Mouse (Mus musculus) CH12.LX (cell line): ENCODE measurements at regions not wholly inside any gene's neighbourhood (a gene's known extent, or its start where the extent isn't known, plus 50 kb on each side); places are given as distances from the start of the nearest gene placed in this dataset.

ENCODE experiments used
- DNase-seq: peaks from one replicate; pipeline ENCODE4 v3.0.0-alpha.2; 2013; ENCODE audit errors: extremely low read depth
- H3K27ac ChIP-seq: 2 replicates; pipeline ENCODE4 v1.5.1; 2012; ENCODE audit warnings: low read depth, mild to moderate bottlenecking, control low read depth, moderate library complexity; ENCODE audit not compliant: insufficient read depth
- H3K27me3 ChIP-seq: replicated peaks from 2 replicates; pipeline ENCODE3; 2012; ENCODE audit warnings: inconsistent platforms
- H3K36me3 ChIP-seq, 2 experiments: replicated peaks in 1 of 2; 2 replicates each; pipeline versions ENCODE3 to v1.6.1; 2012; ENCODE audit warnings: inconsistent platforms in 1 of 2, low read length in 1 of 2, mild to moderate bottlenecking in 1 of 2, mixed read lengths in 1 of 2, moderate library complexity in 1 of 2; ENCODE audit not compliant: control insufficient read depth in 1 of 2, insufficient read depth in 1 of 2
- H3K4me1 ChIP-seq, 2 experiments: 2 replicates each; pipeline ENCODE4 v1.6.1; 2012; ENCODE audit warnings: inconsistent platforms in 1 of 2, moderate library complexity in 1 of 2; ENCODE audit not compliant: insufficient read depth in 2 of 2, control insufficient read depth in 1 of 2
- H3K4me2 ChIP-seq: 2 replicates; pipeline ENCODE4 v1.6.1; 2012; ENCODE audit warnings: low read depth, mild to moderate bottlenecking, control low read depth; ENCODE audit not compliant: poor library complexity, insufficient read depth, severe bottlenecking
- H3K4me3 ChIP-seq, 3 experiments: fragments of 150-350 bp in 1 of 3; sonication (generic) in 1 of 3; replicated peaks in 1 of 3; 2 replicates each; pipeline versions ENCODE3 to v1.5.1; 2011 to 2012; ENCODE audit warnings: low read depth in 2 of 3, low read length in 2 of 3, mild to moderate bottlenecking in 2 of 3, moderate library complexity in 2 of 3, control low read depth in 1 of 3, improper control_type of control experiment in 1 of 3, inconsistent platforms in 1 of 3, mixed read lengths in 1 of 3; ENCODE audit not compliant: poor library complexity in 1 of 3
- H3K79me2 ChIP-seq: replicated peaks from 2 replicates; pipeline ENCODE4 v1.6.1; 2012; ENCODE audit warnings: mild to moderate bottlenecking, moderate library complexity; ENCODE audit not compliant: control insufficient read depth, poor library complexity, insufficient read depth, severe bottlenecking; ENCODE audit errors: extremely low read depth
- H3K9ac ChIP-seq: 2 replicates; pipeline ENCODE4 v1.6.1; 2012; ENCODE audit warnings: low read depth, mild to moderate bottlenecking, control low read depth, moderate library complexity; ENCODE audit not compliant: insufficient read depth
- H3K9me3 ChIP-seq: replicated peaks from 2 replicates; pipeline ENCODE3; 2012; ENCODE audit warnings: low read length, inconsistent platforms, mixed read lengths
- BHLHE40 ChIP-seq: IDR thresholded peaks from 2 replicates; pipeline ENCODE4 v1.6.1; 2011; ENCODE audit warnings: mild to moderate bottlenecking, low read depth, low read length, improper control_type of control experiment
- E2F4 ChIP-seq: IDR thresholded peaks from 2 replicates; pipeline ENCODE4 v1.6.1; 2011; ENCODE audit warnings: low read depth, low read length, improper control_type of control experiment; ENCODE audit not compliant: insufficient replicate concordance
- EP300 ChIP-seq: IDR thresholded peaks from 2 replicates; pipeline ENCODE4 v1.6.1; 2011; ENCODE audit warnings: low read length, improper control_type of control experiment
- GABPA ChIP-seq: IDR thresholded peaks from 2 replicates; pipeline ENCODE4 v1.6.1; 2012; ENCODE audit warnings: low read depth, low read length, improper control_type of control experiment, inconsistent platforms; ENCODE audit not compliant: insufficient replicate concordance
- IRF4 ChIP-seq: IDR thresholded peaks from 2 replicates; pipeline ENCODE4 v1.6.1; 2014; ENCODE audit warnings: low read depth, mild to moderate bottlenecking, inconsistent platforms, low read length, improper control_type of control experiment
- JUND ChIP-seq: conservative IDR thresholded peaks from 2 replicates; pipeline ENCODE4 v1.6.1; 2011; ENCODE audit warnings: low read depth, low read length, improper control_type of control experiment
- MAFK ChIP-seq: IDR thresholded peaks from 2 replicates; pipeline ENCODE4 v1.6.1; 2011; ENCODE audit warnings: low read length, improper control_type of control experiment; ENCODE audit not compliant: insufficient replicate concordance
- MAZ ChIP-seq: IDR thresholded peaks from 2 replicates; pipeline ENCODE4 v1.6.1; 2012; ENCODE audit warnings: low read depth, mild to moderate bottlenecking, inconsistent platforms, low read length, improper control_type of control experiment, moderate library complexity
- MEF2A ChIP-seq: IDR thresholded peaks from 2 replicates; pipeline ENCODE4 v1.6.1; 2014; ENCODE audit warnings: low read depth, mild to moderate bottlenecking, inconsistent platforms, low read length, improper control_type of control experiment, borderline replicate concordance
- PAX5 ChIP-seq: IDR thresholded peaks from 2 replicates; pipeline ENCODE4 v1.6.1; 2012; ENCODE audit warnings: low read length, inconsistent platforms, mixed read lengths
- SIN3A ChIP-seq: IDR thresholded peaks from 2 replicates; pipeline ENCODE4 v1.6.1; 2012; ENCODE audit warnings: low read length, improper control_type of control experiment, inconsistent platforms
- SMC3 ChIP-seq: IDR thresholded peaks from 2 replicates; pipeline ENCODE4 v1.6.1; 2011; ENCODE audit warnings: low read depth, low read length, improper control_type of control experiment
- TBP ChIP-seq: conservative IDR thresholded peaks from 2 replicates; pipeline ENCODE4 v1.6.1; 2011; ENCODE audit warnings: low read depth, low read length, improper control_type of control experiment
- TCF12 ChIP-seq: IDR thresholded peaks from 2 replicates; pipeline ENCODE4 v1.6.1; 2014; ENCODE audit warnings: low read depth, mild to moderate bottlenecking, inconsistent platforms, low read length, improper control_type of control experiment
- USF2 ChIP-seq: conservative IDR thresholded peaks from 2 replicates; pipeline ENCODE4 v1.6.1; 2011; ENCODE audit warnings: low read depth, low read length, improper control_type of control experiment
- ZC3H11A ChIP-seq: IDR thresholded peaks from 2 replicates; pipeline ENCODE4 v1.6.1; 2012; ENCODE audit warnings: low read depth, mild to moderate bottlenecking, inconsistent platforms, low read length, improper control_type of control experiment
- dilution Hi-C: fragments of 300-500 bp; cut with MboI; formaldehyde crosslinking; loops from 2 replicates; pipeline ENCODE4 v1.14.3; 2020; ENCODE audit warnings: low sequenced_read_pairs; ENCODE audit not compliant: extremely low pct_unique_long_range_greater_than_20kb, extremely low pct_ligation_motif_present
- in situ Hi-C: fragments of 300-500 bp; cut with MboI; formaldehyde crosslinking; loops from 3 replicates; pipeline ENCODE4 v1.14.3; 2019; ENCODE audit warnings: low sequenced_read_pairs, low pct_ligation_motif_present, low pct_unique_long_range_greater_than_20kb, mixed read lengths

DNA sequence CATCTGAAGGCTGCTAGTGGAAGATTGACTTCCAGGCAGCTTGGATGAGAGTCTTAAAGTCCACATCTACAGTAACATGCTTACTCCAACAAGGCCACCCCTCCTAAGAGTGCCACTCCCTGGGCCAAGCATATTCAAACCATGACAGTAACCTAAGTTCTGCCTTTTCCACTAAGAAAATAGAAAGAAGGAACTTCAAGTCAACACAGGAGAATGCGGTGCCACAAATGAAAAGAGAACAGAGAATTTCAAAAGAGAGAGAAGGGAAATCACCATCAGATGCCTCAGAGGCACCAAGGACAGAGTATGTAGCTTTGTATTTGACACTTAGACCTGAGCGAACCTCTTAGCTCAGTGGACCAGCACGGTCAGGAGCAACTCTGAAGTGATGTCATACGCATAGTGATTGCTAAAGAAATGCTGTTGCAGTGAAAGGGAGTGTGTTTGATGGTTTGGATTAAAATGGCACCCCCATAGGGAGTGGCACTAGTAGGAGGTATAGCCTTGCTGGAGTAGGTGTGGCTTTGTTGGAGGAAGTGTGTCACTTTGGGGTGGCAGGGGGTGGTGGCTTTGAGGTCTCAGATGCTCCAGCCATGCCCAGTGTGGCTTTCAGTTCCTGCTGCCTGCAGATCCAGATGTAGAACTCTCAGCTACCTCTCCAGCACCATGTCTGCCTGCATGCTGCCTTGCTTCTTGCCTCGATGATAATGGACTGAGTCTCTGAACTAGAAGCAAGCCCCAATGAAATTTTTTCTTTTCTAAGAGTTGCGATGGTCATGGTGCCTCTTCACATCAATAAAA, 77.1 kb upstream of the Cnot2 start (continued):
- TF ChIP-seq ZC3H11A (no peak), PAX5 (no peak), MAZ (0 out of 2 replicates have a peak, but pooled peaks have one; percentile 39), E2F4 (no peak), EP300 (peak; percentile 56), BHLHE40 (peak; percentile 32), TCF12 (peak; percentile 66), SIN3A (peak; percentile 35; the same call in 1 of the 2 replicates), JUND (no peak), MAFK (0 out of 2 replicates have a peak, but pooled peaks have one; percentile 2), MEF2A (peak; percentile 66; the same call in 1 of the 2 replicates), TBP (0 out of 2 replicates have a peak, but pooled peaks have one; percentile 35), SMC3 (0 out of 2 replicates have a peak, but pooled peaks have one; percentile 20), GABPA (no peak)

DNA sequence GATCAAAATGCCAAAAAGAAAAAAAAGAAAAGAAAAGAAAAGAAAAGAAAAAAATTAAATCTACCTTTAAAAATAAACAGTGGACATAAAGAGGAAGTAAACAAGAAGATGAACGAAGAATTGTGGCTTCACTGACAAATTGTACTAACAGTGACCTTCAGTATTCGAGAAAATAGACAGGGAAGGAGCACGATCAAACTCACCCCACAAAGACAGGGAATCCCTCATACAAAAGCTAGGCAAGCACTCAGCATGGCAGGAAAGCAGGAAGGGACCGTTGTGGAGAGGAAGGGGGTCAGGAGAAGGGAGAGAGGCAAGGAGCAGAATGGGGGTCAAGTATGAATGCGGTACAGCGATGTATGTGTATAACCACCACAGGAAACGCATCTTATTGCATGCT, 74.6 kb upstream of the Cnot2 start:
- in situ Hi-C loops = no loop called here
- dilution Hi-C loops = no loop called here
- peak overlapping the region; percentile 17 to 34 (median 22) for H3K4me3 ChIP-seq
- peak overlapping the region; percentile 45 for H3K9ac ChIP-seq
- H3K36me3 ChIP-seq = peaks cover 0 to 2% of the 10 kb centered on the region in 2 experiments
- TF ChIP-seq JUND (no peak), IRF4 (no peak), USF2 (no peak)
- H3K79me2 ChIP-seq = no peaks in the 10 kb centered on the region
- no peak for DNase-seq
- H3K27ac ChIP-seq = peak overlapping the region; percentile 58
- peaks cover 6 to 24% of the 10 kb centered on the region in 2 experiments for H3K4me1 ChIP-seq
- H3K27me3 ChIP-seq = no peaks in the 10 kb centered on the region
- peak overlapping the region; percentile 65 for H3K4me2 ChIP-seq
- H3K9me3 ChIP-seq = peaks cover 12% of the 10 kb centered on the region
